Mouse (Mus musculus): ENCODE results near the gene Col17a1. TPM values are rescaled to one million over a fixed set of nuclear protein-coding genes. Genes with fewer than 3 reads are reported as not detected.

Col17a1 gene
- polyA plus RNA-seq, 1 experiment from 2014 or later: 21.6 TPM

DNA sequence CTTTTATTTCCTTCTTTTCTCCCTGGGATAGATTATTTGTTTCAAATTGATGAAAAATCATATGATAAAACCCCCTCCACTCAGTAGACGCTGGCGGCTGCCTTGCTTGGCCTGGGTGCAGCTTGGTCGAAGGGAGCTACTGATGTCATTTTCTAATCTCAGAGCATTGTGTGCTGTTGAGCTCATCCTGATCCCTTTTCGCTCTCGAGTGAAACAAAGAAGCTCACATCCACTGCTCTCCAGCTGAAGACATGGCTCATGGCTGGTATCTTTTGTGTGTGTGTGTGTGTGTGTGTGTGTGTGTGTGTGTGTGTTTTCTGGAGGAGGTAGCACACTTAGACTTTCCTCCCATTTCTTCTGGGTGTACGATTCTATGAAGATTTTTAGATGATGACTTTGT lies 46.3 kb downstream of the Col17a1 start:
- WGBS: 67% methylated on average over 6 of the region's 6 CpGs
- ATAC-seq (ENCODE audit: low read depth) (no peak), DNase-seq (ENCODE audit: low spot score) (no peak)
- Histone ChIP-seq H3K27me3 (replicated peaks; ENCODE audit: control insufficient read depth, insufficient read depth, low read length) (no peaks in the 10 kb centered on the region), H3K9ac (ENCODE audit: low read depth, low read length) (no peak overlapping the region), H3K4me1 (ENCODE audit: control insufficient read depth, insufficient read depth, low read length) (no peaks in the 10 kb centered on the region), H3K4me2 (ENCODE audit: low read depth, low read length) (no peak overlapping the region), H3K27ac (replicated peaks; ENCODE audit: low read depth, low read length) (no peak overlapping the region), H3K9me3 (ENCODE audit: control insufficient read depth, low read length) (no peaks in the 10 kb centered on the region), H3K36me3 (ENCODE audit: control insufficient read depth, insufficient read depth, low read length) (peaks cover 54% of the 10 kb centered on the region), H3K4me3 (ENCODE audit: low read depth, low read length) (no peak overlapping the region)

DNA sequence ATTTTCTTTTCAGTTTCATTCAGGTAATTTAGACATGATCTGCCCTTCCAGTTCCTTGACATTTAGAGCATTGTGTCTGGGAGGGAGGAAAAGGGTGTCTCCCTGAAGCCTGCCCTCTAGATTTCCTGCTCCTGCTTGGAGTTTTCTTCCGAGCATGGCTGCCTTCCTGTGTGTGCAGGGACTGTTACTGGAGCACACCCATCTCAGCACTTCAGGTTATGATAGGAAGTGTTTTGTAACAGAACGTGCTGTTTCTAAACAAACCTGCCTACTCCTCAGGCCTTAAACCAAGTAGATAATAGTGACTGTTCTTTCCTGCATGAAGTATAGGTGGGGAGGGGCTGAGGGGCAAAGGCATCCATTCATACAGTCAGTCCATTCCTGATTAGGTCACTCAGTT lies 48.0 kb downstream of the Col17a1 start:
- ATAC-seq (ENCODE audit: low read depth): no peak
- WGBS: 64% methylated on average over 2 of the region's 2 CpGs
- H3K4me1 ChIP-seq (ENCODE audit: control insufficient read depth, insufficient read depth, low read length): no peaks in the 10 kb centered on the region

DNA sequence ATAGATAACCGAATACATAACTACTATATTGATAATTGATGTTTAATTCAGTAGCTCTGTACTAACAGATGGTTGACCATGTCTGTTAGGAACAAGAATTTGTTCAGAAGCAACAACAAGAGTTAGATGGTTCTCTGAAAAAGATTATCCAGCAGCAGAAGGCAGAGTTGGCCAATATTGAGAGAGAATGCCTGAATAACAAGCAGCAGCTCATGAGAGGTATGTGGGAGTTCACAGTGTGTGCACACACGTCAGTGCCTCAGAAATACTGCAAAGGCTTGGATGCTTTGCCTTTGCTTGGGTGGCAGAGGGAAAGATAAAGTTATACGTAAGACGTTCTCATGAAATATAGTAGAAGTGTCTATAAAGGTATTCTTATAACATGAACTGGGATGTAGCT lies 56.5 kb downstream of the Col17a1 start:
- H3K27me3 ChIP-seq (replicated peaks; ENCODE audit: control insufficient read depth, insufficient read depth, low read length): no peaks in the 10 kb centered on the region
- H3K27ac ChIP-seq (replicated peaks; ENCODE audit: low read depth, low read length): no peak overlapping the region
- H3K4me3 ChIP-seq (ENCODE audit: low read depth, low read length): no peak overlapping the region
- 95% methylated on average over 4 of the region's 4 CpGs for WGBS
- no peak overlapping the region for H3K9ac ChIP-seq (ENCODE audit: low read depth, low read length)
- H3K4me1 ChIP-seq (ENCODE audit: control insufficient read depth, insufficient read depth, low read length): no peaks in the 10 kb centered on the region
- H3K9me3 ChIP-seq (ENCODE audit: control insufficient read depth, low read length): no peaks in the 10 kb centered on the region
- no peak overlapping the region for H3K4me2 ChIP-seq (ENCODE audit: low read depth, low read length)
- no peak for DNase-seq (ENCODE audit: low spot score)
- peaks cover 37% of the 10 kb centered on the region for H3K36me3 ChIP-seq (ENCODE audit: control insufficient read depth, insufficient read depth, low read length)
- ATAC-seq (ENCODE audit: low read depth): no peak

More for the DNA sequence above, 48.0 kb downstream of the Col17a1 start:
- Histone ChIP-seq H3K4me3 (ENCODE audit: low read depth, low read length) (no peak overlapping the region), H3K36me3 (ENCODE audit: control insufficient read depth, insufficient read depth, low read length) (peaks cover 69% of the 10 kb centered on the region), H3K27ac (replicated peaks; ENCODE audit: low read depth, low read length) (no peak overlapping the region), H3K27me3 (replicated peaks; ENCODE audit: control insufficient read depth, insufficient read depth, low read length) (no peaks in the 10 kb centered on the region), H3K9ac (ENCODE audit: low read depth, low read length) (no peak overlapping the region), H3K4me2 (ENCODE audit: low read depth, low read length) (no peak overlapping the region), H3K9me3 (ENCODE audit: control insufficient read depth, low read length) (no peaks in the 10 kb centered on the region)
- no peak for DNase-seq (ENCODE audit: low spot score)

DNA sequence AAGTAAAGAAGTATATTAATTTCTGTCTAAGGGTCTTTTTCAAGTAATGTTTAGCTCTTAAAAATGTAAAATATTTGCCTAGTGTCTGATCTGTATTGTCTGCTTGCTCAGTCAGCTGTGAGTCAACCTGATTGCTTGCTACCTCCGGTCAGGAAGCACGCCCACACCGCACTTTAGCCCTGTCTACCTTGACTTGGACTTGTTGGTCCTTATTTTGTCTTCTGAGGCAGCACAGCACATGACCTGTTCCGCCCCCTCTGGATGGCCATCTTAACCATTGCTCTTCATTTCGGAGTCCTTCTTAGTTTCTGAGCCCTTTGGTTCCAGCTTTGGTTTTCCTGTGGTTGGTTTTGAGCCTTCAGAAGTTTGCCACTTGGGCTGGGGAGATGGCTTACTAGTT lies 60.1 kb downstream of the Col17a1 start:
- DNase-seq (ENCODE audit: low spot score) (no peak), ATAC-seq (ENCODE audit: low read depth) (no peak)
- H3K27ac ChIP-seq (replicated peaks; ENCODE audit: low read depth, low read length): no peak overlapping the region
- no peaks in the 10 kb centered on the region for H3K9me3 ChIP-seq (ENCODE audit: control insufficient read depth, low read length)
- WGBS: 91% methylated on average over 5 of the region's 5 CpGs
- H3K4me1 ChIP-seq (ENCODE audit: control insufficient read depth, insufficient read depth, low read length): no peaks in the 10 kb centered on the region
- no peaks in the 10 kb centered on the region for H3K27me3 ChIP-seq (replicated peaks; ENCODE audit: control insufficient read depth, insufficient read depth, low read length)
- H3K4me3 ChIP-seq (ENCODE audit: low read depth, low read length): no peak overlapping the region
- H3K36me3 ChIP-seq (ENCODE audit: control insufficient read depth, insufficient read depth, low read length): peaks cover 20% of the 10 kb centered on the region
- H3K9ac ChIP-seq (ENCODE audit: low read depth, low read length): no peak overlapping the region
- H3K4me2 ChIP-seq (ENCODE audit: low read depth, low read length): no peak overlapping the region

DNA sequence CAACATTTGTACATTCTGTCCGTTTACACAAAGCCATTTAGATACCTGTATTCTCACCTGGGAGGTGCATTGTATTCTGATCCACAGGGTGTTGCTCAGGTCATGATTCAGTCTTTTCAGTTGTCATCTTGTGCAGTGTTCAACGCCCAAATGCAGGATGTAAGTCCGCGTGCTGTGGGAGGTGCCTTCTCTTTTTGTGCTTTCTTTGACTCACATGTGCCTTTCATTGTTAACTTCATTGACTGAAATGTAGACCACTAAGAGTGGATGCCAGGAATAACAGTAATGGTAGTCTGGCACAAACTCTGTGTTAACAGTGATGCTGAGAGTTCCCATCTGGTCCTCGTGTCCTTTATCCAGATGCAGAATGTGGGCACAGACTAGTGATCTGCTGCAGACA lies 61.5 kb downstream of the Col17a1 start:
- H3K27ac ChIP-seq (replicated peaks; ENCODE audit: low read depth, low read length): no peak overlapping the region
- peaks cover 24% of the 10 kb centered on the region for H3K36me3 ChIP-seq (ENCODE audit: control insufficient read depth, insufficient read depth, low read length)
- no peaks in the 10 kb centered on the region for H3K9me3 ChIP-seq (ENCODE audit: control insufficient read depth, low read length)
- no peak overlapping the region for H3K4me2 ChIP-seq (ENCODE audit: low read depth, low read length)
- no peak overlapping the region for H3K4me3 ChIP-seq (ENCODE audit: low read depth, low read length)
- H3K9ac ChIP-seq (ENCODE audit: low read depth, low read length): no peak overlapping the region
- ATAC-seq (ENCODE audit: low read depth): no peak
- no peaks in the 10 kb centered on the region for H3K27me3 ChIP-seq (replicated peaks; ENCODE audit: control insufficient read depth, insufficient read depth, low read length)
- WGBS: 78% methylated on average over 5 of the region's 5 CpGs
- H3K4me1 ChIP-seq (ENCODE audit: control insufficient read depth, insufficient read depth, low read length): no peaks in the 10 kb centered on the region
- DNase-seq (ENCODE audit: low spot score): no peak

DNA sequence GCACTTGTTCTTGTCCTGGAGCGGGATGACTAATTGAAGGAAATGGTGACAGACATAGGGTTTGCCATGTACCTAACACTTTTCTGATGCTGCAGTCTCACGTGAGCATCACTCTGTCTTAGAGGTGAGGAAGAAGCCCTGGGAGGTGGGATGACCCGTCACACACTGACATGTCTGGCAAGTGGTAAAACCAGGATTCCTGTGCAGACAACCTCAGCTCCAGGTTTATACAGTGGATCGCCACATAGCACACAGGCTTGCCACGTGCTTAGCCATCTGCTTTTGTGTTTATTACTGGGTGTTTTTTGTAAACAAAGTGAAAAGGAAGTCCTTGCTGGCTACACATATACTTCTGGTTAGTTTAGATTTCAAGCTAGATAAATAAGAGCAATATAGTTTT lies 62.8 kb downstream of the Col17a1 start:
- ATAC-seq (ENCODE audit: low read depth) (no peak), DNase-seq (ENCODE audit: low spot score) (no peak)
- Histone ChIP-seq H3K27me3 (replicated peaks; ENCODE audit: control insufficient read depth, insufficient read depth, low read length) (no peaks in the 10 kb centered on the region), H3K4me1 (ENCODE audit: control insufficient read depth, insufficient read depth, low read length) (no peaks in the 10 kb centered on the region), H3K4me3 (ENCODE audit: low read depth, low read length) (no peak overlapping the region), H3K9me3 (ENCODE audit: control insufficient read depth, low read length) (no peaks in the 10 kb centered on the region), H3K27ac (replicated peaks; ENCODE audit: low read depth, low read length) (no peak overlapping the region), H3K36me3 (ENCODE audit: control insufficient read depth, insufficient read depth, low read length) (peaks cover 38% of the 10 kb centered on the region), H3K9ac (ENCODE audit: low read depth, low read length) (no peak overlapping the region), H3K4me2 (ENCODE audit: low read depth, low read length) (no peak overlapping the region)
- WGBS: 78% methylated on average over 5 of the region's 5 CpGs

DNA sequence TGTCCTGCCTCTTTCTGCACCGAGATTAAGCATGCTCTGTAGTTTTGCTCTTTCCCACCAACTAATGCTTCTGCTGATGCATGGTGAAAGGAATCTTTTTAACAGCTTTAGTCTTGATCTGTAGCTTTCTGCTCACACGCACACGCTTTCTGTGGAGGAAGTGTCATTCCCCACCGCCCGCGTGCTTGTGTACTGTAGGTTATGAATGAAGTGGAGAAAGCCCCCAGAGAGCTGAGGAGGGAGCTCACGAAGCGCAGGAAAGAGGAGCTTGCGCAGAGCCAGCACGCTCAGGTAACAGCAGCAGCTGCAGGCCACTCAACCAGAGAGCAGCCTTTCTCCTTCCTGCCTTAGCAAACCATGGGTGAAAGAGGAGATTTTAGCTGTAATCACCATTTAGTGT lies 64.4 kb downstream of the Col17a1 start:
- Histone ChIP-seq H3K27me3 (replicated peaks; ENCODE audit: control insufficient read depth, insufficient read depth, low read length) (no peaks in the 10 kb centered on the region), H3K4me2 (ENCODE audit: low read depth, low read length) (no peak overlapping the region), H3K27ac (replicated peaks; ENCODE audit: low read depth, low read length) (no peak overlapping the region), H3K9ac (ENCODE audit: low read depth, low read length) (no peak overlapping the region), H3K4me3 (ENCODE audit: low read depth, low read length) (no peak overlapping the region), H3K9me3 (ENCODE audit: control insufficient read depth, low read length) (no peaks in the 10 kb centered on the region), H3K4me1 (ENCODE audit: control insufficient read depth, insufficient read depth, low read length) (no peaks in the 10 kb centered on the region), H3K36me3 (ENCODE audit: control insufficient read depth, insufficient read depth, low read length) (peaks cover 54% of the 10 kb centered on the region)
- no peak for DNase-seq (ENCODE audit: low spot score)
- ATAC-seq (ENCODE audit: low read depth): no peak
- WGBS: 93% methylated on average over 10 of the region's 10 CpGs

DNA sequence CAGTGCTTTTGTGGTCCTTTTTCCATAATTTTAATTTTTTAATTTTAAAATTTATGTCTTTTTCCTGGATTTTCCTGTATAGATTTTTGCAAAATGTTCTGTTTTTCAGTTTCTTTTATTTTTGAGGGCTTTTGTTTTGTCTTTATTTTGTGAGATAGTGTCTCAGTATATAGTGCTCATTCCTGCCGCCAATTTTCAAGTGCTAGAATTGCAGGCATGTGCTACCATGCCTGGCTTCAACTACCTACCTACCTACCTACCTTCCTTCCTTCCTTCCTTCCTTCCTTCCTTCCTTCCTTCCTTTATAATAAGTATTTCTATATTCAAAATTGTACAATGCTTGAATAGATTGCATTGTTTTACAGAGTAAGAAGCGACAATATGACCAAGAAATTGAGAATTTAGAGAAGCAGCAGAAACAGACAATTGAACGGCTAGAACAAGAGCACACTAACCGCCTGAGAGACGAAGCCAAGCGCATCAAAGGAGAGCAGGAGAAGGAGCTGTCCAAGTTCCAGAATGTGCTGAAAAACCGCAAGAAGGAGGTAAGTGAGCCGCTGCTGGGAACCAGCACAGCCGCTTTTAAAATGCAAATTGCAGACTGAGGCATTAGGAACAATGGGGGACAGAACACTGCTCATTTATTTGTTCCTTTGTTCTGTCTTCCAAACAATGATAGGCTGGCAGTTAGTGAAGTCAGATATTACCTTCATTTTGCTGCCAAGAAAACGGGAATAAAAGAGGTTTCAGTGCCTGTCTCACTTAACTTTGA lies 66.8 kb downstream of the Col17a1 start:
- Histone ChIP-seq H3K9me3 (ENCODE audit: control insufficient read depth, low read length) (no peaks in the 10 kb centered on the region), H3K9ac (ENCODE audit: low read depth, low read length) (no peak overlapping the region), H3K27ac (replicated peaks; ENCODE audit: low read depth, low read length) (no peak overlapping the region), H3K4me2 (ENCODE audit: low read depth, low read length) (no peak overlapping the region), H3K36me3 (ENCODE audit: control insufficient read depth, insufficient read depth, low read length) (peaks cover 67% of the 10 kb centered on the region), H3K4me3 (ENCODE audit: low read depth, low read length) (no peak overlapping the region), H3K27me3 (replicated peaks; ENCODE audit: control insufficient read depth, insufficient read depth, low read length) (no peaks in the 10 kb centered on the region), H3K4me1 (ENCODE audit: control insufficient read depth, insufficient read depth, low read length) (no peaks in the 10 kb centered on the region)
- no peak for DNase-seq (ENCODE audit: low spot score)
- WGBS: 56% methylated on average over 10 of the region's 10 CpGs
- ATAC-seq (ENCODE audit: low read depth): no peak

DNA sequence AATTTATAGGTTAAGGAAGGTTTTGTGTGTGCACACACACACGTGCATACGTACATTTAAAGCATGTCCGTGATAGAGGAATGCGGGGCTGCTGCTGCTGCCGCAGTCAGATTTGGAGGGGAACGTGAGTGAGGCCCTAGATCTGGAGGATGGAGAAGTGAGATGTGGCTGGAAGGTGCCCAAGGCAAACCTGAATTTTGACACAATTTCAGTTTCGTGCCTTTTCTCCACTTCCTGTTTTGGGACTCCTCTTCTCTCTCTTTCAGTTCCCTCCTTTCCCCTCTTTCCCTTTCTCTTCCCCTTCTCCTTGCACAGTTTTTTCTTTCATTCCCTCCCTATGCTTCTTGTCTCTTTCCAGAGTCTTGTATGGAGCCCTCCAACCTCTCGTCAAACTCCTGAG lies 70.4 kb downstream of the Col17a1 start:
- DNase-seq (ENCODE audit: low spot score): no peak
- Histone ChIP-seq H3K9ac (ENCODE audit: low read depth, low read length) (no peak overlapping the region), H3K4me1 (ENCODE audit: control insufficient read depth, insufficient read depth, low read length) (no peaks in the 10 kb centered on the region), H3K4me3 (ENCODE audit: low read depth, low read length) (no peak overlapping the region), H3K4me2 (ENCODE audit: low read depth, low read length) (no peak overlapping the region), H3K9me3 (ENCODE audit: control insufficient read depth, low read length) (no peaks in the 10 kb centered on the region), H3K27me3 (replicated peaks; ENCODE audit: control insufficient read depth, insufficient read depth, low read length) (no peaks in the 10 kb centered on the region), H3K36me3 (ENCODE audit: control insufficient read depth, insufficient read depth, low read length) (peaks cover 91% of the 10 kb centered on the region), H3K27ac (replicated peaks; ENCODE audit: low read depth, low read length) (no peak overlapping the region)
- no peak for ATAC-seq (ENCODE audit: low read depth)
- WGBS: 87% methylated on average over 8 of the region's 8 CpGs

All from embryonic facial prominence, embryonic 14.5 days (tissue).